Mouse (Mus musculus) kidney, adult 2 months (tissue): ENCODE data around the gene 1700018B08Rik. TPM values are rescaled to one million over a fixed set of nuclear protein-coding genes. Genes with fewer than 3 reads are reported as not detected.

ENCODE experiments used
- DNase-seq: peaks from one replicate; pipeline ENCODE4 v3.0.0; 2021
- H3K27ac ChIP-seq: fragments of 200-500 bp; 2 replicates; pipeline ENCODE4 v1.5.1; 2012; ENCODE audit warnings: low read depth, low read length, control low read depth, inconsistent platforms; ENCODE audit not compliant: insufficient read depth
- H3K27me3 ChIP-seq: fragments of 200-500 bp; replicated peaks from 2 replicates; pipeline ENCODE4 v1.6.1; 2012; ENCODE audit warnings: mild to moderate bottlenecking, moderate library complexity, low read length, inconsistent platforms; ENCODE audit not compliant: control insufficient read depth, insufficient read depth
- H3K36me3 ChIP-seq: fragments of 200-500 bp; 2 replicates; pipeline ENCODE4 v1.6.1; 2012; ENCODE audit warnings: mild to moderate bottlenecking, moderate library complexity, low read length, inconsistent platforms; ENCODE audit not compliant: control insufficient read depth, insufficient read depth
- H3K4me1 ChIP-seq: fragments of 200-500 bp; 2 replicates; pipeline ENCODE4 v1.6.1; 2011; ENCODE audit warnings: low read length; ENCODE audit not compliant: control insufficient read depth, insufficient read depth
- H3K4me3 ChIP-seq: fragments of 200-500 bp; 2 replicates; pipeline ENCODE4 v1.5.1; 2011; ENCODE audit warnings: mild to moderate bottlenecking, low read depth, low read length, control low read depth; ENCODE audit not compliant: insufficient read depth
- CTCF ChIP-seq: fragments of 200-500 bp; conservative IDR thresholded peaks from 2 replicates; pipeline ENCODE4 v1.5.1; 2011; ENCODE audit warnings: low read depth, mild to moderate bottlenecking, control low read depth, low read length, moderate library complexity, mixed read lengths; ENCODE audit not compliant: insufficient read depth, insufficient read length
- POLR2A ChIP-seq: fragments of 200-500 bp; IDR thresholded peaks from one replicate; pipeline ENCODE4 v1.6.1; 2011; ENCODE audit warnings: low read depth, low read length, control low read depth
- WGBS: fragments of 180-500 bp; shearing (Covaris S2); methylation state at CpG from one replicate; pipeline ENCODE4 v1.1.7; 2018; 5-methylcytosine and 5-hydroxymethylcytosine counted together
- polyA plus RNA-seq: library from polyadenylated mRNA; depleted of rRNA; stranded (reverse); fragments of >200 nt; gene quantifications from 2 replicates; pipeline ENCODE4 v1.2.3, GENCODE M21; 2012

1700018B08Rik gene
- polyA plus RNA-seq, 1 experiment, result not detected

GRCm38 (mm10) chr8:121561636-121562345 lies 17.7 kb upstream of the 1700018B08Rik start:
- H3K4me3 ChIP-seq, result no peak overlapping the region
- H3K27ac ChIP-seq, result no peak overlapping the region
- TF ChIP-seq POLR2A, result no peak
- TF ChIP-seq CTCF, result no peak; the same call in 1 of the 2 replicates
- no peaks in the 10 kb centered on the region for H3K36me3 ChIP-seq
- WGBS, result 77% methylated on average over 16 of the region's 16 CpGs
- no peaks in the 10 kb centered on the region for H3K27me3 ChIP-seq
- no peaks in the 10 kb centered on the region for H3K4me1 ChIP-seq
- DNase-seq, result no peak

GRCm38 (mm10) chr8:121560432-121561100 lies 16.4 kb upstream of the 1700018B08Rik start:
- DNase-seq, result no peak
- Histone ChIP-seq H3K4me1 (no peaks in the 10 kb centered on the region), H3K36me3 (no peaks in the 10 kb centered on the region), H3K4me3 (no peak overlapping the region), H3K27ac (no peak overlapping the region), H3K27me3 (no peaks in the 10 kb centered on the region)
- WGBS, result 95% methylated on average over 7 of the region's 7 CpGs
- TF ChIP-seq POLR2A (no peak), CTCF (no peak)

- no peaks in the 10 kb centered on the region for H3K36me3 ChIP-seq
- no peak overlapping the region for H3K4me3 ChIP-seq
- H3K27me3 ChIP-seq, result no peaks in the 10 kb centered on the region
- TF ChIP-seq POLR2A (no peak), CTCF (no peak)
- WGBS, result 94% methylated on average over 12 of the region's 12 CpGs
- no peak for DNase-seq
- no peak overlapping the region for H3K27ac ChIP-seq
- no peaks in the 10 kb centered on the region for H3K4me1 ChIP-seq
Observed at GRCm38 (mm10) chr8:121559801-121560200, 15.7 kb upstream of the 1700018B08Rik start.

- DNase-seq, result no peak
- Histone ChIP-seq H3K4me3 (no peak overlapping the region), H3K4me1 (no peaks in the 10 kb centered on the region), H3K27me3 (no peaks in the 10 kb centered on the region), H3K36me3 (no peaks in the 10 kb centered on the region), H3K27ac (no peak overlapping the region)
- 87% methylated on average over 16 of the region's 16 CpGs for WGBS
- TF ChIP-seq POLR2A (no peak), CTCF (no peak)
Observed at GRCm38 (mm10) chr8:121558538-121558937, 14.4 kb upstream of the 1700018B08Rik start.

GRCm38 (mm10) chr8:121557746-121558145 lies 13.6 kb upstream of the 1700018B08Rik start:
- 89% methylated on average over 11 of the region's 11 CpGs for WGBS
- no peaks in the 10 kb centered on the region for H3K36me3 ChIP-seq
- H3K4me3 ChIP-seq, result no peak overlapping the region
- no peaks in the 10 kb centered on the region for H3K4me1 ChIP-seq
- no peak for DNase-seq
- no peak overlapping the region for H3K27ac ChIP-seq
- no peak for TF ChIP-seq CTCF
- TF ChIP-seq POLR2A, result no peak
- H3K27me3 ChIP-seq, result no peaks in the 10 kb centered on the region

- H3K27me3 ChIP-seq, result no peaks in the 10 kb centered on the region
- no peaks in the 10 kb centered on the region for H3K36me3 ChIP-seq
- H3K4me1 ChIP-seq, result no peaks in the 10 kb centered on the region
- DNase-seq, result no peak
- TF ChIP-seq POLR2A (no peak), CTCF (no peak)
- no peak overlapping the region for H3K27ac ChIP-seq
- WGBS, result 93% methylated on average over 32 of the region's 32 CpGs
- H3K4me3 ChIP-seq, result no peak overlapping the region
Observed at GRCm38 (mm10) chr8:121553831-121554475, 9.8 kb upstream of the 1700018B08Rik start.

- Histone ChIP-seq H3K36me3 (no peaks in the 10 kb centered on the region), H3K4me1 (no peaks in the 10 kb centered on the region), H3K27me3 (no peaks in the 10 kb centered on the region), H3K4me3 (no peak overlapping the region), H3K27ac (no peak overlapping the region)
- TF ChIP-seq CTCF (no peak), POLR2A (no peak)
- 88% methylated on average over 9 of the region's 9 CpGs for WGBS
- DNase-seq, result no peak
Observed at GRCm38 (mm10) chr8:121552506-121552905, 8.4 kb upstream of the 1700018B08Rik start.
